Mouse (Mus musculus) gastrocnemius, postnatal 14 days (tissue): ENCODE data around the gene Hmox1. TPM values are rescaled to one million over a fixed set of nuclear protein-coding genes. Genes with fewer than 3 reads are reported as not detected.

Source experiments
- DNase-seq: peaks from one replicate; pipeline ENCODE4 v3.0.0; 2021; ENCODE audit warnings: mixed read lengths
- intact Hi-C: fragments of 180-260 bp; cut with DNase I; formaldehyde crosslinking; loops from one replicate; pipeline ENCODE4 v1.15.1; 2025; ENCODE audit warnings: low total_unique reads
- total RNA-seq, 2 experiments: library from RNA; stranded (reverse); gene quantifications; 2 replicates each; pipeline ENCODE4 v1.2.3; 2021

Gene Hmox1
- total RNA-seq, 2 experiments from 2014 or later: 12.2 to 13.8 TPM

DNA sequence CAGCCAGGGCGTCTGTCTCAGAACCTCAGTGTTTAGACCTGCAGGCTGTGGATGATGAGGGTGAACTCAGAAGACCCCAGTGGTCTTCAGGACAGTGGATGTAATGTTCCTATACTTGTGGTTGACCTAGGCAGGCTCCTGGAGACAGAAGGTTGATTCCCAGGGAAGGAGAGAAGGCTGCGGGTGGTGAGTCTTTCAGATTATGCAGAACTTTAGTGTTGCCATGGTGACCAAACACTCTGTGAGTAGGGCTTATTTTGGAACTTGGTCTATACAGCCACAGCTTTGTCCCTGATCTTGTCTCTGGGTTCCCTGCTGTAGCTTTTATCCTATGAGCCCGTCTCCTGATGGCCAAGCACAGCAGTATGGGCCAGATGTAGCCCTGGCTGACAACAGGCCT lies 44.1 kb downstream of the Hmox1 start:
- no peak for DNase-seq
- intact Hi-C loops: loop anchor here (2.0 to 5.0 kb wide), 2 partner anchors 15 to 80 kb away; no protein-coding TSS in a partner anchor

Other genes with a start within 250 kb of the Hmox1 start
- gene Isx, start 220.4 kb upstream of the Hmox1 start, total RNA-seq: not detected
- 1 to 10 TPM; 8.3 to 9.9 TPM for gene Hmgxb4, start 100.3 kb upstream of the Hmox1 start, total RNA-seq
- 10 to 100 TPM; 43.8 to 47.2 TPM for gene Tom1, start 59.9 kb upstream of the Hmox1 start, total RNA-seq
- gene Mcm5, start 15.9 kb downstream of the Hmox1 start, total RNA-seq: 1 to 10 TPM; 4.4 to 7.1 TPM
- 1 to 10 TPM; 1.3 to 1.6 TPM for gene Rasd2, start 120.3 kb downstream of the Hmox1 start, total RNA-seq